Mouse (Mus musculus) gastrocnemius, adult 18-20 months (tissue): ENCODE data around the gene Nr2e1. TPM values are rescaled to one million over a fixed set of nuclear protein-coding genes. Genes with fewer than 3 reads are reported as not detected.

Source experiments
- DNase-seq: peaks from one replicate; pipeline ENCODE4 v3.0.0; 2021; ENCODE audit warnings: low spot score
- total RNA-seq, 2 experiments: library from RNA; stranded (reverse); gene quantifications; 2 replicates each; pipeline ENCODE4 v1.2.3; 2021

Gene Nr2e1
- total RNA-seq, 2 experiments from 2014 or later: not detected

- no peak for DNase-seq
Measured at GRCm38 (mm10) chr10:42546507-42546906, 36.9 kb downstream of the Nr2e1 start.

GRCm38 (mm10) chr10:42545707-42546503, 37.5 kb downstream of the Nr2e1 start:
- no peak for DNase-seq

GRCm38 (mm10) chr10:42537571-42538316, 45.7 kb downstream of the Nr2e1 start:
- no peak for DNase-seq

- no peak for DNase-seq
Measured at GRCm38 (mm10) chr10:42533836-42534453, 49.5 kb downstream of the Nr2e1 start.

GRCm38 (mm10) chr10:42525682-42526081, 57.8 kb downstream of the Nr2e1 start:
- no peak for DNase-seq

GRCm38 (mm10) chr10:42523556-42524162, 59.8 kb downstream of the Nr2e1 start:
- no peak for DNase-seq

GRCm38 (mm10) chr10:42522912-42523311, 60.5 kb downstream of the Nr2e1 start:
- DNase-seq: no peak

- DNase-seq: no peak
Measured at GRCm38 (mm10) chr10:42521315-42521981, 62.0 kb downstream of the Nr2e1 start.

- DNase-seq: no peak
Measured at GRCm38 (mm10) chr10:42518363-42518762, 65.1 kb downstream of the Nr2e1 start.

GRCm38 (mm10) chr10:42514125-42514524, 69.3 kb downstream of the Nr2e1 start:
- no peak for DNase-seq

Other genes starting within 250 kb of the Nr2e1 start
- gene Afg1l, start 105.1 kb downstream of the Nr2e1 start, total RNA-seq: 10 to 100 TPM in 1 of 2 experiments, 1 to 10 TPM in 1; 7.6 to 10.2 TPM
- 100 to 1,000 TPM; 171 to 175 TPM for gene Snx3, start 81.6 kb downstream of the Nr2e1 start, total RNA-seq
- gene Ostm1, start 190 bp upstream of the Nr2e1 start, total RNA-seq: 10 to 100 TPM; 18.3 to 24.3 TPM
- 10 to 100 TPM; 26.9 to 27.7 TPM for gene Sec63, start 177.9 kb upstream of the Nr2e1 start, total RNA-seq